Mouse (Mus musculus) stomach, postnatal 0 days (tissue): ENCODE measurements around the gene Rangrf. TPM values are rescaled to one million over a fixed set of nuclear protein-coding genes. Genes with fewer than 3 reads are reported as not detected.
"Not testable (repeated sequence)": the region's sequence is repeated elsewhere in the genome, so short reads cannot be mapped to it uniquely, and the experiment has no call there.

Experiments
- ATAC-seq: fragments of 200-750 bp; cut with Nextera tagmentation; 2 replicates; pipeline ENCODE4 v1.8.0; 2017; ENCODE audit not compliant: low FRiP score, low TSS enrichment
- DNase-seq: peaks from one replicate; pipeline ENCODE4 v3.0.0-alpha.2; 2016; ENCODE audit warnings: low spot score
- H3K27ac ChIP-seq: fragments of 300-500 bp; sonication (generic); replicated peaks from 2 replicates; pipeline ENCODE4 v1.5.1; 2014; ENCODE audit warnings: mild to moderate bottlenecking, control low read depth
- H3K27me3 ChIP-seq: fragments of 300-500 bp; sonication (generic); 2 replicates; pipeline ENCODE4 v1.6.1; 2014; ENCODE audit warnings: low read length; ENCODE audit not compliant: control insufficient read depth, insufficient read depth
- H3K36me3 ChIP-seq: fragments of 300-500 bp; sonication (generic); 2 replicates; pipeline ENCODE4 v1.6.1; 2014; ENCODE audit warnings: low read length, mixed read lengths; ENCODE audit not compliant: control insufficient read depth, insufficient read depth
- H3K4me1 ChIP-seq: fragments of 300-500 bp; sonication (generic); replicated peaks from 2 replicates; pipeline ENCODE4 v1.6.1; 2014; ENCODE audit warnings: antibody characterized with exemption; ENCODE audit not compliant: control insufficient read depth, insufficient read depth
- H3K4me2 ChIP-seq: fragments of 300-500 bp; sonication (generic); replicated peaks from 2 replicates; pipeline ENCODE4 v1.6.1; 2014; ENCODE audit warnings: low read depth, mild to moderate bottlenecking, control low read depth, moderate library complexity
- H3K4me3 ChIP-seq: fragments of 300-500 bp; sonication (generic); 2 replicates; pipeline ENCODE4 v1.5.1; 2014; ENCODE audit warnings: low read depth, low read length, control low read depth
- H3K9ac ChIP-seq: fragments of 300-500 bp; sonication (generic); 2 replicates; pipeline ENCODE4 v1.6.1; 2014; ENCODE audit warnings: mild to moderate bottlenecking, low read length, control low read depth, mixed read lengths
- H3K9me3 ChIP-seq: fragments of 300-500 bp; sonication (generic); 2 replicates; pipeline ENCODE4 v1.6.1; 2016; ENCODE audit warnings: low read length; ENCODE audit not compliant: control insufficient read depth
- CTCF ChIP-seq: IDR thresholded peaks from 2 replicates; pipeline ENCODE4 v1.5.1; 2016; ENCODE audit warnings: antibody characterized with exemption, low read depth, mild to moderate bottlenecking, moderate library complexity
- EP300 ChIP-seq: optimal IDR thresholded peaks from 2 replicates; pipeline ENCODE3; 2016; ENCODE audit warnings: antibody characterized with exemption
- WGBS: fragments of 180-500 bp; shearing (Covaris S2); extraction: QIAGEN DNeasy Blood & Tissue Kit; methylation state at CpG from one replicate; pipeline ENCODE4 v1.1.7; 2014; 5-methylcytosine and 5-hydroxymethylcytosine counted together
- polyA plus RNA-seq: library from polyadenylated mRNA; unstranded; fragments of >200 nt; fragmentation: Nextera tagmentation; extraction: Ambion mirVana; gene quantifications from 2 replicates; pipeline ENCODE4 v1.2.1, GENCODE M21; 2015

The Rangrf gene
- polyA plus RNA-seq, 1 experiment from 2014 or later: 35.1 TPM

DNA sequence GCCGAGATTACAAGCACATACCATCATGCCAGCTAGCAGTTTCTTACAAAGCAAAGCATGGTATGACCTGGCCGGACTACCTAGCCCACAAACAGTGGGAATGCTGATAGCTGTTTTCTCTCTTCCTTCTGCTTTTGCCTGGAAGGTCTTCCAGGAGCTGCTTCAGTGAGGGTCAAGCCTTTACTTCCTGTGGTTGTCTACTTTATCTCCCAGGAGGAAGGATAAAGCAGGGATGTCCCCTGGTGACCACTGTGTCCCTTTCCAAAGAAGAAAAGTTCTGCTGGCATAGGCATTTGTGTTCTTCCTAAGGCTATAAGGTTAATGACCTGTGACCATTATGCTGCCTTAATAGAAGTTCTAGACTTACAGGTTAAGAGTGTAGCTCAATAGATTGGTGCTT, 11.6 kb downstream of the Rangrf start:
- no peak overlapping the region for H3K27ac ChIP-seq
- H3K9ac ChIP-seq: no peak overlapping the region
- H3K4me2 ChIP-seq: no peak overlapping the region
- ATAC-seq: no peak
- WGBS: 78% methylated on average over 2 of the region's 2 CpGs
- H3K4me3 ChIP-seq: no peak overlapping the region
- no peaks in the 10 kb centered on the region for H3K36me3 ChIP-seq
- no peaks in the 10 kb centered on the region for H3K27me3 ChIP-seq
- DNase-seq: no peak
- H3K4me1 ChIP-seq: no peaks in the 10 kb centered on the region
- H3K9me3 ChIP-seq: no peaks in the 10 kb centered on the region
- TF ChIP-seq EP300 (no peak), CTCF (no peak)

DNA sequence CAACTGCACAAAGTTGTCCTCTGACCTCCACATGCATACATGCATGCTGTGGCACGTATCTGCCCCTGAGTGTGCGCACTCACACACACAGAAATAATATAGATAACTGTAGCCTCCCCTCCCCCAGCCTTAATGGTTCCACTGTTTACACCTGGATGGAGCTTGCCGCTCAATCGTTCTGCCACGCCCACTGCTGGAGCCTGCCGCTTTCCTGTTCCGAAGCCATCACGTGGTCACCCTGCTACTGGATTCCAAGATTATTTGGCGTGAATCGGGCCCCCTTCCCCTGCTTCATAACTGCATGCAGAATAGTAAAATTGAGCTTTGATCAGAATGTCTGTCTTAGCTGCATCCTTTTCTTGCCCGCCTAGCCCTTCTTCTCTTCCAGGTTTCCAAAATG, 12.8 kb downstream of the Rangrf start:
- not testable (repeated sequence) for H3K36me3 ChIP-seq, H3K27me3 ChIP-seq, H3K9ac ChIP-seq, H3K4me2 ChIP-seq, DNase-seq, H3K4me1 ChIP-seq, H3K27ac ChIP-seq, H3K4me3 ChIP-seq, H3K9me3 ChIP-seq, ATAC-seq
- WGBS: 15% methylated on average over 11 of the region's 11 CpGs

DNA sequence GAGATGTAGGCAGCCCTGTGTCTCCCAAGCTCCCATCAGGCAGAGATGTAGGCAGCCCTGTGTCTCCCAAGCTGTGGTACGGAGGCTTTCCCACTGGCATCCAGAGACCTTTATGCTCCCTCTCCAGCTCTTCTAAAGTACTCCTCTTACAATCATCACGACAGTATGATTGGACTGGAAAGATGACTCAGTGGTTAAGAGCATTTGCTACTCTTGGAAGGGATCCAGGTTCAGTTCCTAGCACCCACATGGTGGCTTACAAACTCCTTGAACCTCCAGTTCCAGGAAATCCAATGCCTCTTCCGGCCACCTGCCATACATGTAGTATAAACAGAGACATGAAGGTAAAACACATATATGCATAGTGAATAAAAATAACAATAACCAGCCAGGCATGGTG, 13.4 kb downstream of the Rangrf start:
- Histone ChIP-seq H3K4me1 (no peaks in the 10 kb centered on the region), H3K9me3 (no peaks in the 10 kb centered on the region), H3K9ac (no peak overlapping the region), H3K4me2 (no peak overlapping the region), H3K27ac (no peak overlapping the region), H3K27me3 (no peaks in the 10 kb centered on the region), H3K36me3 (no peaks in the 10 kb centered on the region), H3K4me3 (no peak overlapping the region)
- no peak for ATAC-seq
- TF ChIP-seq EP300: no peak
- TF ChIP-seq CTCF: no peak
- 53% methylated on average over 3 of the region's 3 CpGs for WGBS
- DNase-seq: no peak

DNA sequence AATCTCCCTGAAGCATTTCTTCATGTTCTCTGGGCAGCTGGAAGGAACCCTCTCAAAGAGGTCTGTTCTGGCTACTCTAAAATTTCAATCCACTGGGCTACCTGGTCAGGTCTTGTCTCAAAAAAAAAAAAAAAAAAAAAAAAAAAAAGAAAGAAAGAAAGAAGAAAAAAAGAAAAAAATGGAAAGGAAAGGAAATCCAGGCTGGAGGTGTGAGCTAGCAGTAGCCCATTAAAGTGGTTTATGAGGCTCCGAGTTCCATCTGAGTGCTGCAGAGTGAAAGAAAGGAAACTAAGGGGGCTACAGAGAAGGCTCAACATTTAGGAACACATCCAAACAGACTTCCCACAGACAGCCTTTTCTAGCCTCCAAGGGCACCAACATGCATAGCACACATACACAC, 17.0 kb downstream of the Rangrf start:
- H3K27me3 ChIP-seq: no peaks in the 10 kb centered on the region
- ATAC-seq: no peak
- TF ChIP-seq EP300 (no peak), CTCF (no peak)
- H3K27ac ChIP-seq: no peak overlapping the region
- H3K4me2 ChIP-seq: no peak overlapping the region
- no peak overlapping the region for H3K4me3 ChIP-seq
- no peak for DNase-seq
- no peaks in the 10 kb centered on the region for H3K9me3 ChIP-seq
- H3K4me1 ChIP-seq: peaks cover 3% of the 10 kb centered on the region; the same call in 1 of the 2 replicates
- 80% methylated on average over 1 of the region's 1 CpGs for WGBS
- no peak overlapping the region for H3K9ac ChIP-seq
- no peaks in the 10 kb centered on the region for H3K36me3 ChIP-seq

DNA sequence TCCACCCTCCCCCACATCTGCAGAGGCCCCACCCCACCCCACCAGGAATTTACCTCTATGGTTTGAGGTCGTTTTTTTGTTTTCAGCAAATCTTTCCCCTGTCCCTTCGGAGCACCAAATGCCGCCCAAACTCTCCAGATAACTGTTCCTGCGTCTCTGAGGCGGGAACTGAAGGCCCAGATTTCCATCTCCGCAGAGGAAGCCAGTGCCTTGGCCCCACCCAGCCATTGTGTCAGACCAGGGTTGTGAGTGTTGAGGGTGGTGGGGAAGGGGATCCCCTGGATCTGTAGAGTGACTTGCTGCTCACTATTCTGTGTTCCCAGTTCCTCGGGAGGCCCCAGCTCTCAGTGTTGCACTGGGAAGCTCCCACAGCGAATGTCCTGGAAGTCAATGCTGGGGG, 17.7 kb downstream of the Rangrf start, which contains the start of gene Arhgef15:
Arhgef15 (minus strand) TSS at position 173 of the 400 bp plus-strand sequence.
- Histone ChIP-seq H3K4me2 (no peak within 1 kb of the TSS), H3K9me3 (no peaks in the 10 kb centered on the region), H3K27me3 (no peaks in the 10 kb centered on the region), H3K27ac (peak within 1 kb of the TSS; percentile 49; the same call in 1 of the 2 replicates), H3K4me3 (no peak within 1 kb of the TSS), H3K9ac (no peak within 1 kb of the TSS), H3K4me1 (peaks cover 3% of the 10 kb centered on the region; the same call in 1 of the 2 replicates), H3K36me3 (no peaks in the 10 kb centered on the region)
- DNase-seq (no peak), ATAC-seq (no peak)
- TF ChIP-seq EP300 (no peak), CTCF (no peak)
- WGBS: 50% methylated on average over 8 of the region's 8 CpGs

DNA sequence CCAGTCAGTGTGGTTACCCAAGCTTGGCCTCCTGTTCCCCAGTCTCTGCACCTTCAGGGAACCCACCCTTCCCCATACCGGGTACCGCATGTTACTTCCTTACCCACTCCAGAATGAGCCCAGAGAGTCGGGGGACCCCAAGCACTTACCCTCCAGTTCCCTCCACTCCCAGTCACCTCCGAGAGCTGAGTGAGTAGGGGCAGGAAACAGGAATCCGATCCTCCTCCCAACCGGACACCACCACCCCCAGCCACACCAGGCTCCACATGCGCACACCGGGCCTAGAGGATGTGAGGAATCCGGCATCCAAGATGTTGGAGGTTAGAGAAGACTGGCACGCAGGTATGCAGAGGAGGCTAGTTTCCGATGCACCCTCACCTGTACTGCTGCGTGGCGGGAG, 18.3 kb downstream of the Rangrf start:
- H3K27ac ChIP-seq: peak overlapping the region; percentile 49; the same call in 1 of the 2 replicates
- H3K4me1 ChIP-seq: peaks cover 3% of the 10 kb centered on the region; the same call in 1 of the 2 replicates
- no peaks in the 10 kb centered on the region for H3K9me3 ChIP-seq
- no peak for TF ChIP-seq EP300
- no peak for TF ChIP-seq CTCF
- no peak overlapping the region for H3K9ac ChIP-seq
- 0 out of 2 replicates have a peak, but pooled peaks have one; percentile 12 for ATAC-seq
- WGBS: 42% methylated on average over 13 of the region's 13 CpGs
- DNase-seq: no peak
- H3K4me3 ChIP-seq: no peak overlapping the region
- H3K4me2 ChIP-seq: no peak overlapping the region
- no peaks in the 10 kb centered on the region for H3K36me3 ChIP-seq
- no peaks in the 10 kb centered on the region for H3K27me3 ChIP-seq
